Mouse (Mus musculus) kidney, postnatal 0 days (tissue): ENCODE results near the gene Ilf2. TPM values are rescaled to one million over a fixed set of nuclear protein-coding genes. Genes with fewer than 3 reads are reported as not detected.
A peak's percentile ranks its signal among the peaks of the same experiment; 100 is the strongest.

Source experiments
- ATAC-seq: fragments of 200-750 bp; cut with Nextera tagmentation; replicated peaks from 2 replicates; pipeline ENCODE4 v1.8.0; 2017; ENCODE audit warnings: low read depth, moderate number of reproducible peaks, moderate TSS enrichment, moderate library complexity; ENCODE audit not compliant: low FRiP score
- DNase-seq: peaks from one replicate; pipeline ENCODE4 v3.0.0-alpha.2; 2016; ENCODE audit warnings: low spot score
- H3K27ac ChIP-seq: fragments of 300-500 bp; sonication (generic); 2 replicates; pipeline ENCODE4 v1.5.1; 2014; ENCODE audit warnings: mild to moderate bottlenecking
- H3K27me3 ChIP-seq: fragments of 300-500 bp; sonication (generic); 2 replicates; pipeline ENCODE4 v1.6.1; 2014; ENCODE audit warnings: low read length, mixed read lengths; ENCODE audit not compliant: insufficient read depth
- H3K36me3 ChIP-seq: fragments of 300-500 bp; sonication (generic); 2 replicates; pipeline ENCODE4 v1.6.1; 2014; ENCODE audit warnings: low read length, mixed read lengths; ENCODE audit not compliant: insufficient read depth
- H3K4me1 ChIP-seq: fragments of 300-500 bp; sonication (generic); replicated peaks from 2 replicates; pipeline ENCODE4 v1.6.1; 2014; ENCODE audit warnings: antibody characterized with exemption, low read length, mixed read lengths; ENCODE audit not compliant: insufficient read depth
- H3K4me2 ChIP-seq: fragments of 300-500 bp; sonication (generic); 2 replicates; pipeline ENCODE4 v1.6.1; 2014; ENCODE audit warnings: mild to moderate bottlenecking, low read length, moderate library complexity, mixed read lengths
- H3K4me3 ChIP-seq: fragments of 300-500 bp; sonication (generic); replicated peaks from 2 replicates; pipeline ENCODE4 v1.5.1; 2014; ENCODE audit warnings: low read depth, low read length
- H3K9ac ChIP-seq: fragments of 300-500 bp; sonication (generic); 2 replicates; pipeline ENCODE4 v1.6.1; 2014; ENCODE audit warnings: low read depth, low read length
- H3K9me3 ChIP-seq: fragments of 300-500 bp; sonication (generic); replicated peaks from 2 replicates; pipeline ENCODE4 v1.6.1; 2016; ENCODE audit warnings: low read length, inconsistent platforms, mixed read lengths
- CTCF ChIP-seq: IDR thresholded peaks from 2 replicates; pipeline ENCODE4 v1.5.1; 2016; ENCODE audit warnings: antibody characterized with exemption, low read depth, mild to moderate bottlenecking, moderate library complexity
- WGBS: fragments of 180-500 bp; shearing (Covaris S2); extraction: QIAGEN DNeasy Blood & Tissue Kit; methylation state at CpG from one replicate; pipeline ENCODE4 v1.1.7; 2014; 5-methylcytosine and 5-hydroxymethylcytosine counted together
- polyA plus RNA-seq: library from polyadenylated mRNA; unstranded; fragments of >200 nt; fragmentation: Nextera tagmentation; extraction: Ambion mirVana; gene quantifications from 2 replicates; pipeline ENCODE4 v1.2.1, GENCODE M21; 2015

The Ilf2 gene
- polyA plus RNA-seq, 1 experiment from 2014 or later: 118 TPM

DNA sequence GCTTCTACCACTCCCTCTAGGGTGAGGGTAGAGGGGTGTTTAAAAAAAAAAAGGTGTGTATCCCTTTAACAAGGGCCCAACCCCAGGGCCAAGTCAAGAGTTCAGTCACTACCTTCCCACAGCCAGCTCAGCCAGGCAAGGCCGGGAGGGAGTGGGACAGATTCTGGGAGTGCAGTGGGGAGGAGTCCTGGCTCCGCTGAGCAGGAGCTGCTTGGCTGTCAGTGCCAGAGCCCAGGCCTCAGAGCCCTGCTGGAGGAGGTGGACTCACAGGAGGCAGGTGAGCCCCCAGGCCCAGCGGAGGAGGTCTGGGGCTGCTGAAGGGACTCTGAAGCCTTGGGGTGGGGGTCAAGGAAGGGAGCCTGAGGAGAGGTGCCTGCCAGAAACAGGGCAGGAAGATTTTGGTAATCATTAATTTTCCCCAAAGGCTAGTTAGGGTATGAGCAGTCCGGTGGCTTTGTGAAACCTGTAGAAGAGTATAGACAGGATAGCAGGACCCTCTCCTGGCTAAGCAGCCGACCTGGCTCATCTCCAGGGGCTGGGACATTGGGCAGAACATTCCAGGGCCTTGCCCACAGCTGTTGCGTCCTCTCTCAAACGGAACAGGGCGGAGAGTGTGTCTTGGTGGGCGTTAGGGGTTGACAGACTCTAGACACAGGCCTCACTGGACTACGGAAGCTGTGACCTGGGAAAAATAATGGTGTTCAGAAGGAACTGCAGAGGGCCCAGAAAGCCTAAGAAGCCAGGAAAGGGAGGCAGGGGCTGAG is 61.4 kb downstream of the Ilf2 start, which contains the start of gene S100a16:
Gene S100a16, plus strand, starts transcription at position 114 of the 764 bp plus-strand sequence.
- peak; percentile 81 for DNase-seq

GRCm38 (mm10) chr3:90537905-90538296 is 62.0 kb downstream of the Ilf2 start:
- H3K36me3 ChIP-seq: 0 out of 2 replicates have a peak, but pooled peaks cover 4% of the 10 kb centered on the region
- no peaks in the 10 kb centered on the region for H3K27me3 ChIP-seq
- peak overlapping the region; percentile 55 for H3K9ac ChIP-seq
- ATAC-seq (0 out of 2 replicates have a peak, but pooled peaks have one; percentile 3), DNase-seq (no peak)
- no peaks in the 10 kb centered on the region for H3K9me3 ChIP-seq
- TF ChIP-seq CTCF: no peak
- WGBS: 59% methylated on average over 5 of the region's 5 CpGs
- peaks cover 24% of the 10 kb centered on the region for H3K4me1 ChIP-seq
- peak overlapping the region; percentile 93 for H3K27ac ChIP-seq
- H3K4me2 ChIP-seq: peak overlapping the region; percentile 50
- H3K4me3 ChIP-seq: peak overlapping the region; percentile 27

More for the DNA sequence above, 61.4 kb downstream of the Ilf2 start, which contains the start of gene S100a16:
- Histone ChIP-seq H3K4me2 (peak within 1 kb of the TSS; percentile 50), H3K4me3 (peak within 1 kb of the TSS; percentile 27), H3K4me1 (peaks cover 24% of the 10 kb centered on the region), H3K27me3 (no peaks in the 10 kb centered on the region), H3K36me3 (0 out of 2 replicates have a peak, but pooled peaks cover under 1% of the 10 kb centered on the region), H3K27ac (peak within 1 kb of the TSS; percentile 93), H3K9ac (peak within 1 kb of the TSS; percentile 55), H3K9me3 (no peaks in the 10 kb centered on the region)
- ATAC-seq: peak; percentile 87
- TF ChIP-seq CTCF: no peak
- WGBS: 22% methylated on average over 10 of the region's 10 CpGs

Other genes starting within 250 kb of the Ilf2 start
- 153 and 160 TPM in 2 replicates for gene Jtb, start 244.5 kb upstream of the Ilf2 start, polyA plus RNA-seq
- 4.0 and 5.1 TPM in 2 replicates for gene Creb3l4, start 232.6 kb upstream of the Ilf2 start, polyA plus RNA-seq
- 130 TPM in 2 replicates for gene Slc39a1, start 228.0 kb upstream of the Ilf2 start, polyA plus RNA-seq
- gene Crtc2, start 222.0 kb upstream of the Ilf2 start, polyA plus RNA-seq: 20.7 and 23.7 TPM in 2 replicates
- 2.2 TPM in 2 replicates for gene Dennd4b, start 210.9 kb upstream of the Ilf2 start, polyA plus RNA-seq
- 8.1 and 8.9 TPM in 2 replicates for gene Gatad2b, start 182.9 kb upstream of the Ilf2 start, polyA plus RNA-seq
- gene Slc27a3, start 86.2 kb upstream of the Ilf2 start, polyA plus RNA-seq: 15.1 and 16.1 TPM in 2 replicates
- 17.0 and 17.9 TPM in 2 replicates for gene Ints3, start 42.5 kb upstream of the Ilf2 start, polyA plus RNA-seq
- gene Npr1, start 10.3 kb upstream of the Ilf2 start, polyA plus RNA-seq: 16.7 and 17.1 TPM in 2 replicates
- 76.1 and 79.6 TPM in 2 replicates for gene Snapin, start 14.9 kb downstream of the Ilf2 start, polyA plus RNA-seq
- 122 and 126 TPM in 2 replicates for gene Chtop, start 33.4 kb downstream of the Ilf2 start, polyA plus RNA-seq
- gene S100a1, start 38.3 kb downstream of the Ilf2 start, polyA plus RNA-seq: 336 and 353 TPM in 2 replicates
- gene S100a13, start 38.3 kb downstream of the Ilf2 start, polyA plus RNA-seq: 72.2 and 78.5 TPM in 2 replicates
- gene S100a14, start 50.7 kb downstream of the Ilf2 start, polyA plus RNA-seq: 10.2 and 12.5 TPM in 2 replicates
- 242 and 252 TPM in 2 replicates for gene S100a16, start 61.1 kb downstream of the Ilf2 start, polyA plus RNA-seq
- 0.15 and 0.16 TPM in 2 replicates for gene S100a3, start 84.5 kb downstream of the Ilf2 start, polyA plus RNA-seq
- gene S100a2, start 114.1 kb downstream of the Ilf2 start, polyA plus RNA-seq: not detected in 2 replicates
- not detected in 2 replicates for gene Gm42674, start 125.8 kb downstream of the Ilf2 start, polyA plus RNA-seq
- 11.5 and 18.3 TPM in 2 replicates for gene S100a4, start 127.6 kb downstream of the Ilf2 start, polyA plus RNA-seq
- 0.77 and 1.4 TPM in 2 replicates for gene S100a5, start 132.4 kb downstream of the Ilf2 start, polyA plus RNA-seq
- 395 and 525 TPM in 2 replicates for gene S100a6, start 136.8 kb downstream of the Ilf2 start, polyA plus RNA-seq
- 0.14 TPM in 1 of 2 replicates, not detected in the other for gene S100a7a, start 177.9 kb downstream of the Ilf2 start, polyA plus RNA-seq
- gene S100a8, start 192.9 kb downstream of the Ilf2 start, polyA plus RNA-seq: 65.2 and 69.2 TPM in 2 replicates
- 42.4 and 42.6 TPM in 2 replicates for gene S100a9, start 219.6 kb downstream of the Ilf2 start, polyA plus RNA-seq